Mouse (Mus musculus) lung, postnatal 36 days (tissue): ENCODE results near the gene Bcat1.

Experiments used
- DNase-seq: peaks from one replicate; pipeline ENCODE4 v3.0.0; 2022; ENCODE audit warnings: mixed read lengths

Bcat1 gene

DNA sequence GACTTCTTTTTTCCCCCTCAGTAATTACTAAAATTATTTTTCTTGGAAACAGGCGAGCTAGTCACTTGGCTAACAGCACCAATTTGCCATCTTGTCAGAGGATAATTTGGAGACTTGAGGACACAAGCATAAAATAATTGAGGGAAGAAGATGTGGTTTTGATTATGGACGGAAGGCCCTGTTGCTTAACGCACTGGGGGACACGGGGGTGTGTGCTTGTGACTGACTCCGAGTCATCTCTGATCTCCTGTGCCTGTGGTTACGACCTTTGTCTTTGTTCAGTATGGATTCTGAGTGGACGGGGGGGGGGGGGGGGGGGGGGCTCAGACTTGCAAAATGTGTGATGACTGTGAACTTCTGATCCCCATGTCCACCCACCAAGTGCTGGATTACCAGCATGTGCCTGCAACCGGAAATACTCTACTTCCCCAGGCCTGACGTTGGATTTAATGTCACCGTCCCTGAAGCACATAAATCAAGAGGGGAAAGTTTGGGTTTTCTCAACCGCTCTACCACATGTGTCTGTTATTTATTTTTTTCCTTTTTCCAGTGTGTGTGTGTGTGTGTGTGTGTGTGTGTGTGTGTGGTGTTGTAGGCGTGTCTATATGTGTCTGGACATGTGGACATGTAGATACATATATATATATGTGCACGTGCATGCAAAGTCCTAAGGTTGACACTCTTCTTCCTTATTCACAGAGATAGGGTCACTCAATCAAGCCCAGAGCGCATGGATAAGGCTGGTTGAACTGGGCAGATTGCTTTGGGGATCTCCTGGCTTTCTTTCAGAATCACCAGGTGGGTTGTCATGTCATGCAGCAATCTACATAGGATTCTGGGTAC lies 73.7 kb downstream of the Bcat1 start:
- peak; percentile 16 for DNase-seq

DNA sequence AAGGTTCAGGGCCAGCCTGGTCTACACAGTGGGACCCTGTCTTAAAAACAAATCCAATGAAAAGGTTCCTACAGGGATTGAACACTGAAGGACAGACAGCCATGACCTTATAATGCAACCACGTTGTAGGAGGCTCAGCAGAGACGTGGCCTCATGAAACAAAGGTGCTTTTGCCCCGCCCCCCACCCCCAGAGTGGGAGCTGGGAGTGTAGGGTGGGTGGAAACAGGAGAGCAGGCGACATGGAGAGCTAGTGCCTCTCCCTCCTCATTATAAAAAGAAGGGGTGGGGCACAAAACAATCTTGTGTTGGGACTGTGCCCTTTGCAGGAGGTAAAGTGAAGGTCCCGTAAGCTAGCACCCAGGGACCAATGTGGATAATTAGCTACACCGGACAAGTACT lies 74.5 kb downstream of the Bcat1 start:
- DNase-seq: no peak

- DNase-seq: peak; percentile 13
Observed at GRCm38 (mm10) chr6:144997229-144997628, 78.8 kb downstream of the Bcat1 start.

- DNase-seq: no peak
Observed at GRCm38 (mm10) chr6:144992111-144992510, 83.9 kb downstream of the Bcat1 start.

- no peak for DNase-seq
Observed at GRCm38 (mm10) chr6:144989193-144989592, 86.8 kb downstream of the Bcat1 start.

DNA sequence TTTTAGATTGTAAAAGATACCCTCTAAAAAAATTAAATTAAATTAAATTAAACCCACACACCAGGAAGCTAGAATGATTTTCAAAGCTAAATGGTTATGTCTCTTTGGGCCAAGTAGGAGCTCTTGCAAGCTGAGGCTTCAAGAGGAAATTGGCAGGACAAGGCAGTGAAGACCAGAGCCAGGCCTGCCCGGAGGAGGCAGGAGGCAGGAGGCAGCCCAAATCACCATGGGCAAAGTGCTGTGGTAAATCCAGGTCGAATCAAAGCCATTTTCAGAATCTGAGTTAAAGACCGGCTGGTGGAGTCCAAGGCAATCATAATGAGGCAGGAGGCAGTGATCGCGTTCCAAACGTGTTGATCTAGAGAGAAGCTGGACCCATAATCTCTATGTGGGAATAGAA lies 88.3 kb downstream of the Bcat1 start:
- no peak for DNase-seq

DNA sequence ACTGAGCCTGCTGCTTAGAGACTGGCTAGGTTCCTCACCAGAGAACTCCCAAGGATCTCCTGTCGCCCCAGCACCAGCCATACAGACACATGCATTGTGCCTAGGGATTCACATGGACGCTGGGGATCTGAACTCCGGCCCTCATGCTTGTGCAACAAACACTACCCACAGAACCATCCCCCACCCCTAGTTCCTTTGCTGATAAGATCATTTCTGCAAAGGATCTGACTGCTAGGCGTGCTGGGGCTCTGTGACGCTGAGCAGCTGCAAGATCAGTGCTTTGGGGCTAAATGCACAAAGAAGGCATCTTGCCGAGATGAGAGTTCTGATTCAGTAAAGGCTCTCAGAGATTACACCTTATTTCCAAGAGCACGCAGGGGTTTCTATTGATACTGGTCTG lies 88.8 kb downstream of the Bcat1 start:
- DNase-seq: no peak

DNA sequence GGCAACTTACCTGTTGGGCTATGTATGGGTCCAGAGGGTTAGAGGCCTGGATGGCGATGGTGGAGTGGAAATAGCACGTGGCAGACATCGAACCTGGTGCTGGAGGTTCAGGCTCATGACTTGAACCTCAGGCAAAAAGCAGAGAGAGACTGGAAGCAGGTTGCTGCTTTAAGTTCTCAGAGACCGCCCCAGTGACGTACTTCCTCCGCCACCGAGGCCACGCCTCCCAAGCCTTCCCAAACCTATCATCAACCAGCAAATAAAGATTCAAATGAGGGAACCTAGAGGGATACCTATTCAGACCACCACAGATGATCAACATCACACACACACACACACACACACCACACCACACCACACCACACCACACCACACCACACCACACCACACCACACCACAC lies 91.8 kb downstream of the Bcat1 start:
- no peak for DNase-seq

DNA sequence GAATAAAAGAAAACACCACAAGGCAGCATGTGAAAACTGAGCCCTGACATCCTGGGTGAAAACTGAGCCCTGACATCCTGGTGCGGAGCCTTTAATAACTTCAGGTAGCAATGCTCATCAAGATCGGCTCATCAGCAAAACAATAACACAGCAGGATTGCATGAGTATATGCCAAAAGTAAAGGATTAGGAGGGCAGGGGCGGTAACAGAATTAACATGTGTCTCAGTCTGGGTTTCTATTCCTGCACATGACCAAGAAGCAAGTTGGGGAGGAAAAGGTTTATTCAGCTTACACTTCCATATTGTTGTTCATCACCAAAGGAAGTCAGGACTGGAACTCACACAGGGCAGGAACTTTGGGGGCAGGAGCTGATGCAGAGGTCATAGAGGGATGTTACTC lies 93.9 kb downstream of the Bcat1 start:
- DNase-seq: no peak

DNA sequence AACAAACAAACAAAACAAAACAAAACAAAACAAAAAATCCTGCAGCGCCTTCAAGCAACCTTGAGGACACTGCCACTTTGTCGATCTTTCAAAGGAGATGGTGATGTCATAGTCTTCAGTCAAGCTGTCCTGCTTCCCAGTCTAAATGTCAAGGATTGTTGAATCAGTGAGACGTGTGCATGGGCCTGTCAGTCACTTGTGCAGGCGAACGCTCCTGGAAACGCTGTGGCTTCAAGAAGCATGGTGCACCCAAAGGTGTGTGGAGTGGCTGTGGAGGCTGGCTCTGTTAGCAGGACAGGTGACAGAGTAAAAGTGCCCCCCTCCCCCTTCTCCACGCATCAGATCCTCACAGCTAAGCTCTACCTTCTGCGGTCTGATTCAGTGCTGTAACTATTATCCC lies 103.6 kb downstream of the Bcat1 start:
- no peak for DNase-seq

- DNase-seq: no peak
Observed at GRCm38 (mm10) chr6:144970900-144971299, 105.1 kb downstream of the Bcat1 start.

GRCm38 (mm10) chr6:144967536-144967935 lies 108.4 kb downstream of the Bcat1 start:
- DNase-seq: no peak

DNA sequence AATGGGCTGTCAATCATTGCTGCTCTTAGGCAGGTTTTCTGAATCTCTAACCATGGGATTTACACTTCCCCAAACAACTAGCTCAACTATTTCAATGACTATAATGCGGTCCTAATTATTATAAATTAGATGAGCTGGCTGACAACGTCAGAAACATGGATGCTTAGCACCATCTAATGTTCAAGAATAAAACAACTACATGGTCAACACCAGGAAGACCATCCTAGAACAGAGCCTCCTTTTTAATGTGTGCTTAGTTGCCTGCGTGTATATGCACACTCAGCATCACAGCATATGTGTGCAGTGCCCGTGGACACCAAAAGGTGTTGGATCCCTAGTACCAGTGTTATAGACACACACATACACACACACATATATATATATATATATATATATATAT lies 111.8 kb downstream of the Bcat1 start:
- DNase-seq: no peak

- DNase-seq: no peak
Observed at GRCm38 (mm10) chr6:144963156-144963555, 112.8 kb downstream of the Bcat1 start.

GRCm38 (mm10) chr6:144962013-144962354 lies 114.0 kb downstream of the Bcat1 start:
- peak; percentile 10 for DNase-seq

DNA sequence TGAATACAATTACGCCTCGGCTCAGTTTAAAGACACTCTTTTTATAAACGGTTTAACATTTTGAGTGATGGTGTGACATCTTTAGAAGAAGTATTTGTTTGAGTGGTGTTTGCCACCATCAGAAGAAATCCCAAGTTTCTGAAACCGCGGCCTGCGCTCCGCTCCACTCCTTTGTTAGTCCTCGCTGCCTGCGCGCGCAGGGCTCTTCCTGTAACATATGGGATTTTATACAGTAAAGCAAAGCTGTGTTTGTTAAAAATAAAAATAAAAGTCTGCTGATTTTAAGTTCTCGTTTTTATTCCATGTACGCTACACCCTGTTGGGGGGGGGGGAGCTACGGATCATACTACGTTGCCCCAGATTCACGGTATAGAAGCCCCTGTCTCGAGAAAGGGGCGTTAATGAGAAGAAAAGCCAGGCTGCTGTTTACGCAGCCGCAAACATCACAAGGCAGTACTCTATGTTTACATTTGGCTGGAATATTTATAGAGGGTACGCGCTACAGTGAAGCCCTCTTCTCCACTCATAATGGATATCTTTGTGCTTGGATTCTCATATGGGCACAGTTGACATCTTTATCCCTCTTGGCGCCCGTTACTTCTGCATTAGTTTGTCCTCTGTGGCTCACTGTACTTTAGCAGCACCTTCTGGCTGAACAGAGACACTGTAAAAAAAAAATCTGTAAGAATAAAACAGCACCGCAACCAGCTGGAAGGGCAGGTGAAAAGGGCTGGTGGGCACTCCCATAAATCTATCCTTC lies 114.6 kb downstream of the Bcat1 start:
- DNase-seq: peak; percentile 28

DNA sequence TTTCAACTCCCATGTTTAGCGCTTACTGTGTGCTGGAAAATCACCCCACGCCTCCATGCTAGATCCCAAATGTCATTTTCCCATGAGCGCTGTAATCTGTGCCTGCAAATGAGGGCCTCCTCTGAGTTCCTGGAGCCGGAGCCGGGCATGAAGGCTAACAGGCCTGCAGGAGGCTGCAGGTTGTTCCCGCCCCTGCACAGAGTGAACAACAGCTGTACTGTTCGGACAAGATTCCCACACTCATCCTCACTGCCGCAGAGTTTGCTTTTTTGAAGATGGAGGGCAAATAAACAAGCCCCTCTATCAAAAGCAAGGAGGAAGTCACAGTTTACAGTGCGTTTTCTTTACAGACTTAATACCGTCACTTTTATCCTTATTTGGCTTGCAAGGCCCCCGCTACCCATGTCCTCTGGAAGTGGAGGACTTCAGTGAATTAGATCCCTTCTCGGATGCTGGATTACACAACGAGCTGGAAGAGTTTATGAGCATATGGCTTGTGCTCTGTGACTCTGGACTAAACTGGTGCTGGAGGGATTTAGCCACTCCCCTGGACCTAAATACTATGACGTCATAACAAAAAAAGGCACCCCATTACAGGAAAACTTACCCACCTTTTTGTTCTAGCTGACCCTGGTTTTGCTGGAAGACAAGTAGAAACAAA lies 120.0 kb downstream of the Bcat1 start:
- DNase-seq: peak; percentile 14

DNA sequence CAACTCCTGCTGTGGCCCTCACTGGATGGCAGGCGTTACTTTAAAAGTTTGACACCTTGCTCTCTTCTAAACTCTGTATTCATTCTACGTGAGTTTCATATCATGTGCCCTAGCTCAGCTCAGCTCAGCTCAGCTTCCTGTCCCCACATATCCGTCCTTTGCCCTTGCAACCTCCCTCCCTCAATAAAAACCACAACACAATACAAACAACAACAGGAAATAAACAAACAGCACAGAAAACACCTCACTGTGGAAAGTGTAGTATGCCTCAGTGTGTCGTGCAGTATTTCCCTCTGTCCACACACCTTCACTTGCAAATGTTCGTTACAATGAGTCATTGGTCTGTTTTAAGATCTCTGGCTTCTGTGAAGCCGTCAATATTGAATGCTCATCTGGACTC lies 123.1 kb downstream of the Bcat1 start:
- no peak for DNase-seq

DNA sequence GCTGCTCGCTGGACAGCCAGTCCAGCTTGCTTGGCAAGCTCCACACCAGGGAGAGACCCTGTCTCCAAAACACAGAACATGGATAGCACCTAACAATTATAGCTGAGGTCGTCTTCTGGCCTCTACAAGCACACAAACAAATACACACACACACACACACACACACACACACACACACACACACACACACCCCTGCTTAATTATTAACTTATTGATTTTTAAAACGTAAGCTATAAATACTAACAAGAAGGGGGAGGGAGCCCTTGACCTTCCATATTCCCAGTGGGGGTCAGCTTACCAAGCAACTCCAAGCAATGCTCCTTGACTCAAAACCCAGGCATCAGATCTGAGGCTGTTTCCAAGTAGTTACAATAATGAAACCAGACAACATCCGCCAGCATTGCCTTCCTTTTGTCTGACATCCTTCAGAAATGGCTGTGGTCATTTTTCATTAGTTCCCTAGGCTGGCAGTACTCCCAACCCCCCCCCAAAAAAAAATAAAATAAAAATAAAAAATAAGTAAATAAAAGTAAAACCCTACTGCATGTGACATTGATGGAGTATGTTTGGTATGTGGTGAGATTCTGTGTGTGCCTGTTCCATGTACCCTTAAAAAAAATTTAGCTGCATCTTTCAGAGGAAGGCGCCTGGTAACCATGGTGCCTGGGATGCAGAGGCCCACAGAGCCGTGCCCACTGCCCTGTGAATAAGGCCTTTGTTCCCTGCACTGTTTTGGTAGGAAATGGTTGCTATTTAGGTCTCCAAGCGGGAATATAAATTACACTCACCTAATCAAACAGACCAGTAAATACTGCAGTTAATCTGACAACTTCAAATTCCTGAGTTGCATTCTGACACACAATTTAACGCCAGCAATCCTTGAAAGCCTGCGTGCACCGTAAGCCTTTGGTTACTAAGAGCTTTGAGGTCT lies 131.3 kb downstream of the Bcat1 start:
- no peak for DNase-seq
